Comparison of ENCODE assay signal across 22 mouse cellular contexts in genomic region chr12:5114631-5115030, GRCm38 (mm10).
"Had no signal": no experiment of that assay in that cellular context is flagged by ENCODE, and none has a peak within 500 bp of the region (broad histone marks: within the 10 kb centered on the region; RNA-seq: fewer than 3 reads in every experiment).

No protein-coding gene starts in this region.

- ATAC-seq: hindbrain, embryonic 16.5 days; hindbrain, postnatal 0 days; inflammation-experienced regulatory T-cells, adult 6 months; intestine, embryonic 15.5 days; intestine, embryonic 16.5 days; intestine, postnatal 0 days had no signal

- DNase-seq: heart, postnatal 10 days; heart, postnatal 14 days; heart, postnatal 36 days; heart, postnatal 4 days; kidney, adult 11 months; kidney, adult 18-20 months; kidney, adult 2 months; kidney, adult 8-10 months; kidney, adult 9 months; kidney, postnatal 10 days; kidney, postnatal 14 days; kidney, postnatal 25 days; kidney, postnatal 36 days; kidney, postnatal 4 days; layer of hippocampus, adult 9-11 months; layer of hippocampus, postnatal 36 days had no signal
